Mouse (Mus musculus): Measurements from ENCODE around the gene Pias3.
"Not testable (repeated sequence)": the region's sequence is repeated elsewhere in the genome, so short reads cannot be mapped to it uniquely, and the experiment has no call there.

The Pias3 gene

DNA sequence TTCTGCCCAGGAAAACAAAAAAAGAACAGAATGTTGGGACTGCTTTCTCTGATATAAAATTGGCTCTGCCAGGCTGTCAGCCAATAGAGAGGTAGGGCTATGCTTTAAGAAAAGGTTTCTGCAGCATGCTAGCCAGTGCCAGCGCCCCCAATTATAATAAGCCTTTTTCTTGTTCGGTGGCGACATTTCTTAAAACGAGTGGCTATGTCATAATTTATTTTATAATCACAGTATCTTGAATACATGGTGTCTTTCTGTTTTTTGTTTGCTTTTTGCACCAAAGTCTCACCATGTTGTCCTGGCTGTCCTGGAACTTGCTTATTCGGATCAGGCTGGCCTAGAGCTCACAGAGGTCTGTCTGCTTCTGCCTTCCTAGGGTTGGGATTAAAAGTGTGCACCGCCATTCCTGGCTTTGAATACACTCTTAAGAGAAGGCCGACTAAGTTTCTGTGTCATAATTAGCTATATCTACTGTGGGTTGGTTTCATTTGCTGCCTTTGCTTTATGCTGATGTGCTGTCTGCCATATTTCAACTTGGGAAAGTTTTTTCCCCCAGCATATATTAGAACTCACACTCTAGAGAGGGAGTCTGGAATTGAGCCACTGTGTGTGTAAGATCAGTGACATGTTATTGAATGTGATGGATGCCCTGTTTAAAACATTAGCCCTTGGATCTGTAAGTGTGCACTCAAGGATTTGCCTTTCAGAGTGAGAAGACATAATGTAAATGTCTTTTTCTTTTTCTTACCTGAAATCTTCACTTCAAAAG, 32.6 kb downstream of the Pias3 start:
- no peak for DNase-seq (ENCODE audit: low spot score in 2 of 2)

DNA sequence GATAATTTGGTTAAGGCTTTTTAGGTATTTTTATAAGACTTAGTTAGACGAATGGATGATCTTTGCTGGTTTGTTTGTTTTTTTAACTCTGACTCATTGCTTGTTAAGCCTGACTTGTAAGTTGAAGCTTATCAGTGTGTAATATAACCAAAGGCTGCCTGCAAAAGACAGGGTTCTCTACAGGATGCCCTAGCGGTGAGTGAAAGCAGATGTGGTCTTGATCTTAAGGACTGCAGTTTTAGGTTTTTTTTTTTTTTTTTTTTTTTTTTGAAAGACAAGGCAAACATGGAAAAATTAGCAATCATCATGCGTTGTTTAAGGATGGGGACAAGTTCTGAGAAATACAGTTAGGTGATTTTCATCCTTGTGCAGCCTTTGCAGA, 33.2 kb downstream of the Pias3 start:
- no peak for DNase-seq (ENCODE audit: low spot score in 2 of 2)

DNA sequence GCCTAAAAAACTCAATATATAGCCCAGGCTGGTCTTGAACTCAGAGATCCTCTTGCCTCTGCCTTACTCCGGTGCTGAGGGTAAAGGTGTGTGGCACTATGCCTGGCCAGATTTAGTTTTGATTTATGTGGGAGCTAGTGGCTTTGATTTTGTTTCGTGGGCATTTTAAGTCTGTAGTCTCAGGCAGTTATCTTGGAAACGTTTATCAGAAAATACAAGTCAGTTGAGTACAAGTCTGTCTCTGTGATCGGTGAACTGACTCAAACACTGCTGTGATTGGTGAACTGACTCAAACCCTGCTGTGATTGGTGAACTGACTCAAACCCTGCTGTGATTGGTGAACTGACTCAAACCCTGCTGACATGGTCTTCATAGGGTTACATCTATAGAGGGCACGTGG, 34.6 kb downstream of the Pias3 start:
- DNase-seq (ENCODE audit: low spot score in 2 of 2) = no peak

DNA sequence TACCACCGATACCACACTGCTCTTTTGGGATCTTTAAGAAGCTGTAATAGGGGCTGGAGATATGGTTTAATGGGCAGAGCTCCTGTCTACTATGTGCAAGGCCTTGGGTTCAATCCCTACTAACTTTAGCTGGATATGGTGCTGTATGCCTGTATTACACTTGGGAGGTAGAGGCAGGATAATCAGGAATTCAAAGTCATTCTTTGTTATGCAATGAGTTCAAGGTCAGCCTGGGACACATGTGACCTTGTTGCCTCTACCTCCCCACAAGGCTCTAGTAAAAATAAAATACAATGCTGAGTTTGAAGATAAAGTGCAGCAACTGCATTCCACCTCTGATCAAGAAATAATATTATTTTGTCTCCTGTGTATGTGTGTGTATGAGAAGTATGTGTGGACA, 37.8 kb downstream of the Pias3 start:
- no peak for DNase-seq (ENCODE audit: low spot score in 2 of 2)

DNA sequence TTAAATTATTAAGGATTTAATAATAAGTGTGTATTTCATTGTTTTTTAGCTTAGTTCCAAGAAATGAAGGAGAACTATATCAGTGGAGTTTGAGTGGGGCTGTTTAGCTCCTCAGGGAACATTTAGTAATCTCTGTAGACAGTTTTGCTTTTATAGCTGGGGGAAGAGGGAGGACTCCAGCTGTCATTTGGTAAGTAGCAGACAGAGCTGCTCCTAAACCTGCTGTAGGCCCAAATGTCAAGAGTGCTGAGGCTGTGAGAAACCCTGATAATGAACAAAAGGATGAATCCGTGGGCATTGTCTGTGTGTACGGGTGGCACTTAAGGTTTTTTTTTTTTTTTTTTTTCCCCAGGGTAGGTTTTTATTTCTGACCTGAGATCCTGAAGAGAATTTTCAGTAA, 39.0 kb downstream of the Pias3 start:
- no peak for DNase-seq (ENCODE audit: low spot score in 2 of 2)

DNA sequence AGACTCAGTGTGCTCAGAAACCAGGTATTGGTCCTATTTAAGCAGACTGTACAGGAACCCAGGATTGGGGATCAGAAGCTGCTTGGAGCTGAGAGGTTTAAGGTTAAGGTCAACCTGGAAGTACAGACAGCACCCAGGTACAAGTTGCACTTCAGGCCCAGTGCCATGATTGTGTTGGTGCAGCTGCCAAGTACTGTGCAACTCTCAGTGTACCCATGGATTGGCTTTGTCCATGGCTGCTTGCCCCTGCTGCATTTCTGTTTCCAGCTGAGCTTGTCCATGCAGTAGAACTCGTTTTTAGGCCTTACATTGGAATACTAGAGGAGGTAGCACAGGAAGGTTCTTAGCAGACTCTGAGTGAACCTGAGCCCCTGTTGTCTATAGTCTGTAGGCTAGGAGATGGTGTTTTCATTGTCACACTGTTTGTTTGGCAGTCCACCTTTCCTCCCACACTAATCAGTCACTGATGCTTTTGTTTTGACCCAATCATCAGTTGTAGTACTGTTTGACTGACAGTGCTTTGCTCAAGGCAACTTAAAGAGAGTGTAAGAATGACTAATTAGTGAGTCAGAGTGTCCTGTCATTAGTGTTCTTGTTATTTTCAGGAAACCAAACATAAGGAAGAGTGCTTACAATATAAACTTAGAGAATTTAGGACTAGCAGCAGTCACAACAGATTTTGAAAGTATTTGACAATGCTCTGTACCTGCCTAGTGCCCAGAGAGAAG, 41.0 kb downstream of the Pias3 start:
- no peak for DNase-seq (ENCODE audit: low spot score in 2 of 2)

DNA sequence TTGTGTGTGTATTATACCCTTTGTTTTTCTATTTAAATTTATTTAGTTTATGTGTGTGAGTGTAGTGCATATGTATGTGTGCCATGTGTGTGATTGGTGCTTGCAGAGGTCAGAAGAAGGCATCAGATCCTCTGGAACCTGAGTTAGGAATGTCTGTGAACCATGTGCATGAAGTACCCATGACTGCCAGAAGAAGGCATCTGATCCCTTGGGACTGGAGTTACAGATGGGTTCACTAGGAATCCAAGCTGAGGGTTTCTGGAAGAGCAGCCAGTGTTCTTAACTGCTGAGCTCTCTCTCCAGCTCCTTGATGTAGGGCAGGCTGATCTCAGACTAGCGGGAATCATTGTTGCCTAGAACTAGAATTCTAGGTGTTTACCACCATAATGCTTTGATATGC, 41.8 kb downstream of the Pias3 start:
- no peak for DNase-seq (ENCODE audit: low spot score in 2 of 2)

DNA sequence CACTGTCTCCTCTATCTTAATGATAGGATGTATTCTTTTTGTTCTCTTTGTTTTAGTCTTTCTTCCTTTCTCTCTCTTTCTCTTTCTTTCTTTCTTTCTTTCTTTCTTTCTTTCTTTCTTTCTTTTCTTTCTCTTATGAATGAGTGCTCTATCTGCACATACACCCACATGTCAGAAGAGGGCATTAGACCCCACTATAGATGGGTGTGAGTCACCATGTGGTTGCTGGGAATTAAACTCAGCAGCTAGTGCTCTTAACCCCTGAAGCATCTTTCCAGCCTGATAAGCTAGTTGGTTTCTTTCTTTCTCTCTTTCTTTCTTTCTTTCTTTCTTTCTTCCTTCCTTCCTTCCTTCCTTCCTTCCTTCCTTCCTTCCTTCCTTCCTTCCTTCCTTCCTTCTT, 44.1 kb downstream of the Pias3 start:
- DNase-seq (ENCODE audit: low spot score in 2 of 2) = not testable (repeated sequence)

DNA sequence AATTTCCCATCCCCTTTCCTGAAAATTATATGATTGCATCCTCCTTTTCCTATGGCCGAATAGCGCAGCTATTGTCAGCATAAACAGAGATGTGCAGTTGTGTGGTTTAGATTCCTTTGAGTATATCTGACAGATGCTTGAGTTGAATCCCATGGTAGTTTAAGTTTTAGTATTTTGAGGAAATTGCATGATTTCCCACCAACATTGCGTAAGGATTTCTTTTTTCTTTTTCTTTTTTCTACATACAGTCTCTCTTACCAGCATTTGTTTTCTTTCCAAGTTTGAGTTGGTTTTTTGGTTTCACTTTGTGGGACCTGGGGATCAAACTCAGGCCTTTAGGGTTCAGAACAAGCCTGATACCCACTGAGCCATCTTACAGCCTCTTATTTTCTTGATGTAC, 48.2 kb downstream of the Pias3 start:
- DNase-seq (ENCODE audit: low spot score in 2 of 2) = no peak

DNA sequence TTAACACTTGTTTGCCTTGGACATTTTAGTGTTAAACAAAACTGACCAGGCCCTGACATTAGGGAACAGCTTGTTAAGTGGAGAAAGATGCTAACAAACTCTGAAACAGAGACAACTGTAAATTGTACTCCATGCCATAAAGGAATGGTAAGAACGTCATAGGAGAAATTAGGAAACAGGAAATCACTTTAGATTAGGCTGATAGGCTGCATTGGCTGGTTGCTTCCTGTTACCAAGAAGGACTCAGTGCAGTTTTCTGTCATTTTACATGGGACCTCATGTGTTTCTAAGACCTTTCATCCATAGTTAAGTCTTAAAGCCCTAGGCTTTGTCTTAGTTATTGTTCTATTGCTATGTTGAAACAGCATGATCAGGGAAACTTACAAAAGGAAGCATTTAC, 50.6 kb downstream of the Pias3 start:
- DNase-seq (ENCODE audit: low spot score in 2 of 2) = no peak

All from cerebellum, postnatal 4 days (tissue).